25 mouse cellular contexts compared by ENCODE assay signal in genomic region chr11:44944401-44944800, GRCm38 (mm10).
DNase-seq lines count a peak whose midpoint lies in the region; ATAC-seq and TF ChIP-seq lines count a peak whose summit lies in the region.
"Had no signal": no experiment of that assay in that cellular context is flagged by ENCODE, and none has a peak within 500 bp of the region (broad histone marks: within the 10 kb centered on the region; RNA-seq: fewer than 3 reads in every experiment).

No protein-coding gene starts in this region.

- intact Hi-C loops in heart, postnatal 10 days (cut with DNase I), result no loop called here
- intact Hi-C loops in left cerebral cortex, adult 2 months (cut with DNase I), result no loop called here

- H3K36me3 ChIP-seq in forebrain, embryonic 11.5 days (ENCODE audit: control insufficient read depth, insufficient read depth, low read length), result no peaks in the 10 kb centered on the region
- H3K36me3 ChIP-seq: embryonic facial prominence, embryonic 10.5 days; forebrain, embryonic 10.5 days; forebrain, embryonic 15.5 days; G1E; heart, embryonic 13.5 days; hindbrain, embryonic 12.5 days had no signal

- H3K4me2 ChIP-seq in forebrain, embryonic 11.5 days (ENCODE audit: low read depth, low read length, severe bottlenecking), result no peak overlapping the region
- H3K4me2 ChIP-seq: forebrain, embryonic 15.5 days; heart, embryonic 13.5 days; hindbrain, embryonic 12.5 days had no signal

- H3K4me3 ChIP-seq in forebrain, embryonic 11.5 days (ENCODE audit: low read depth, low read length), result no peak overlapping the region
- no peak overlapping the region for H3K4me3 ChIP-seq in left cerebral cortex, adult 2 months
- H3K4me3 ChIP-seq: embryonic facial prominence, embryonic 10.5 days; erythroblast, embryonic 14.5 days; forebrain, embryonic 10.5 days; forebrain, embryonic 15.5 days; heart, embryonic 13.5 days; hindbrain, embryonic 12.5 days had no signal

- H3K9ac ChIP-seq in forebrain, embryonic 11.5 days (ENCODE audit: low read length), result no peak overlapping the region
- H3K9ac ChIP-seq: forebrain, embryonic 15.5 days; heart, embryonic 13.5 days; hindbrain, embryonic 12.5 days had no signal

- no peaks in the 10 kb centered on the region for H3K27me3 ChIP-seq in forebrain, embryonic 11.5 days (ENCODE audit: control insufficient read depth, insufficient read depth, low read length)
- H3K27me3 ChIP-seq: forebrain, embryonic 15.5 days; heart, embryonic 13.5 days; hindbrain, embryonic 12.5 days; Patski had no signal

- DNase-seq in heart, adult 11 months, result peak; percentile 43
- DNase-seq in heart, postnatal 10 days, result no peak
- peak; percentile 61 for DNase-seq in 3T3-L1 (ENCODE audit: low read depth, low spot score)
- peak; percentile 60 for DNase-seq in adipocyte (ENCODE audit: low spot score)
- no peak for DNase-seq in forebrain, embryonic 11.5 days (ENCODE audit: low spot score)
- no peak for DNase-seq in left cerebral cortex, adult 2 months (ENCODE audit: extremely low spot score in 1 of 2, low spot score in 2 of 2)
- no peak for DNase-seq in thymus, adult 18-20 months
- DNase-seq: adrenal gland, adult 2 months; adrenal gland, postnatal 25 days; cerebellum, adult 2 months; cerebellum, postnatal 10 days; gastrocnemius, postnatal 14 days; heart, postnatal 4 days had no signal

- no peak for ATAC-seq in forebrain, embryonic 11.5 days (replicated peaks; ENCODE audit: low FRiP score)
- ATAC-seq: activated CD4-positive, CD25-positive, alpha-beta regulatory T cell, adult 4 months; CD4-positive, CD25-positive, alpha-beta regulatory T cell, adult 4 months; forebrain, embryonic 15.5 days; hindbrain, embryonic 16.5 days; inflammation-experienced regulatory T-cells, adult 6 months; Patski had no signal

- WGBS in forebrain, embryonic 11.5 days, result 91% methylated on average over 2 of the region's 2 CpGs

- H3K27ac ChIP-seq in forebrain, embryonic 11.5 days (ENCODE audit: low read depth, low read length), result no peak overlapping the region
- H3K27ac ChIP-seq in left cerebral cortex, adult 2 months, result no peak overlapping the region
- H3K27ac ChIP-seq: embryonic facial prominence, embryonic 10.5 days; forebrain, embryonic 10.5 days; forebrain, embryonic 15.5 days; heart, embryonic 13.5 days; hindbrain, embryonic 12.5 days had no signal

- TF ChIP-seq CTCF in left cerebral cortex, adult 2 months (IDR thresholded peaks at IDR 0.05), result no peak

- no peaks in the 10 kb centered on the region for H3K9me3 ChIP-seq in forebrain, embryonic 11.5 days (ENCODE audit: control insufficient read depth, low read length)
- H3K9me3 ChIP-seq: embryonic facial prominence, embryonic 10.5 days; forebrain, embryonic 10.5 days; forebrain, embryonic 15.5 days; G1E; heart, embryonic 13.5 days; hindbrain, embryonic 12.5 days had no signal

- H3K4me1 ChIP-seq in forebrain, embryonic 11.5 days (replicated peaks; ENCODE audit: control insufficient read depth, insufficient read depth, low read length), result no peaks in the 10 kb centered on the region
- H3K4me1 ChIP-seq: forebrain, embryonic 10.5 days; forebrain, embryonic 15.5 days; heart, embryonic 13.5 days; hindbrain, embryonic 12.5 days had no signal

Comparison
In these comparisons a context has a peak if more than half of its experiments do, and no peak if none do; other contexts are left out.
1. DNase-seq: peak in heart, adult 11 months (single experiment), 3T3-L1 (single experiment) and adipocyte (single experiment); none in heart, postnatal 10 days (0 of 2), forebrain, embryonic 11.5 days (single experiment), left cerebral cortex, adult 2 months (0 of 2) and thymus, adult 18-20 months (0 of 2).